Mouse (Mus musculus) thymus, postnatal 10 days (tissue): ENCODE measurements around the gene Ildr2.

Experiments
- DNase-seq, 2 experiments: peaks; one replicate each; pipeline ENCODE4 v3.0.0; 2021; ENCODE audit warnings: low spot score in 2 of 2

The Ildr2 gene

GRCm38 (mm10) chr1:166284390-166284789, 30.5 kb downstream of the Ildr2 start:
- DNase-seq: no peak

DNA sequence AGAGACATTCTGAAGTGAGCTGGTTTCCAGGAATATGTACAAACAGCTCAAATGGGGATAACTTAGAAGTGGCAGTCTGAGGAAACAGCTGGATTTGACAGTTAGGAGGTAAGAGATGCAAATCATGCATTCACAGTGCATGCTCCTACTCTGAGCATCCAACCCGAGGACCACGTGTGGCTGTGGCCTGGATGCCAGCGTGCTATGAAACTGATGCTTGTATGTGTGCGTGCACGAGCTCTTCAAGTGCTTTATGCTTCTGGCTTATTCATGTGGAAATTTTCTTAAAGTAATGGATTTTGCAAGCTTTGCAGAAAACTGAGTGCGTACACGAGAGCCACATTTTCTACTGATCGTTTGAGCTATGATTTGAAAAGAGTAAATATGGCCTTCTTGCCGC, 32.3 kb downstream of the Ildr2 start:
- no peak for DNase-seq

DNA sequence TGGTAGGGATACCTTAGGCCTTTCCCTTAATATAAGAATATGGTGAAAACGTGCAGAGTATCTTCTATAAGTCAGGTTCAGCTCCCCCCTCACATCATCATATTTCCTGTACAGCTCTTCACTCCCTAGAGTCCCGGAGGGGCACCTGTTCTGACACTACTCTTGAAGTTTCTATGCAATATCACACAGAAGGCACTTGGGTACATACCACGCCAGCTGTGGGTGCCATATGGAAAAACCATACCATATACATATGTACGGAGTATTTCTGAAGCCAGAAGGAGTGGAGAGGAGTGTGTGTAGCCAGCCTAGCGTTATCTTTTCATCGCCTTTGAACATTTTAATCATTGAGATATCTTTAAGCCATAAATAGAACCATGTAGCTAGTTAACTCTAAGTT, 36.6 kb downstream of the Ildr2 start:
- DNase-seq: no peak

- no peak for DNase-seq
Measured at GRCm38 (mm10) chr1:166293086-166293485, 39.1 kb downstream of the Ildr2 start.

DNA sequence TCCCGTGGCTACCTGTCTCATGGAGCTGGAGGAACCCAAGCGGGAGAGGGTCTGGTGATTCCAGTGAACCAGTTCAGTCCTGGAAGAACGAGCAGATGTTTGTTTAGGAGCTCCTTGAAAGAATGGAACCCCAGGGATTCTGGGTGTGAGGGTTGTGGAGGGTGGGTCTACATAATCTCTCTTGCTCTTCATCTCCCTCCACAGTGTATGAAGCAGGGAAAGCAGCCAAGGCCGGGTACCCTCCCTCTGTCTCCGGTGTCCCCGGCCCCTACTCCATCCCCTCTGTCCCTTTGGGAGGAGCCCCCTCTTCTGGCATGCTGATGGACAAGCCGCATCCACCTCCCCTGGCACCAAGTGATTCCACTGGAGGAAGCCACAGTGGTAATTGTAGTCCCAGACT, 41.6 kb downstream of the Ildr2 start:
- no peak for DNase-seq

- DNase-seq: no peak
Measured at GRCm38 (mm10) chr1:166296371-166296770, 42.4 kb downstream of the Ildr2 start.

DNA sequence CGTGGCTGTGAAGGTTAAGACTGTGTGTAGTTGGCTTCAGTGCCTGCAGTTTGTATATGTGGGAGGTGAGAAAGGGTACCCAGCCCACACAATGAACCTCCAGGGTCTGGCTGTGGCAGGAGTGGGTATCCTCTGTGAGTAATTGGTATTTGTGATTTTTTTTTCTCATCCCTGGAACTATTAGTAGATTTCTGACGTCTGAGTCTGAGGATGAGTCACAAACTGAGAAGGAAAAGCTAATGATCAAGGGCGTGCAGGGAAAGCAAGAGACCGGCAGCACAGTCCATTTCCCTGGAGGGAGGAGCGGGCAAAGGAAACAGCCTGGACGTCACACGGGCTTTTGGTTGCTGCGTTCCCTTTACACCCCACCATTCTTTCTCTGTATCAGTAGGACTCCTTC, 43.0 kb downstream of the Ildr2 start:
- no peak for DNase-seq

- no peak for DNase-seq
Measured at GRCm38 (mm10) chr1:166297499-166298111, 43.7 kb downstream of the Ildr2 start.

DNA sequence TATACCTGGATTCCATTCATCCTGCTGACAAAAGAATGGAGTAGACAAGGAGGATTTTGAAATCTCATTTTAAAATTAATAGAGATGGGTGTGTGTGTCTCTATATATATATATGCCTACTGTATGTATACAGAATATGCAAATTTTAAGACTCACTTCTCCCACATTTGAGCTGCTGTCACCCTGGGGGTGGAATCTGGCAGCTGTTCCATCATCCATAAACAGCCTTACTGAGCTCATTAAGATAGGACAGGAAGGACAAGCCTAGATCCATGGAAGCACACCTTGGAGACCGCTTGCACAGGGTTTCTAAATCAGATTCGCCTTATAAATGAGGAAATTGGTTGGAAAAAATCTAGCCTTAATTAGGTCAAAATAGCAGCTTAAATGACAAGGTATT, 44.9 kb downstream of the Ildr2 start:
- DNase-seq: no peak

DNA sequence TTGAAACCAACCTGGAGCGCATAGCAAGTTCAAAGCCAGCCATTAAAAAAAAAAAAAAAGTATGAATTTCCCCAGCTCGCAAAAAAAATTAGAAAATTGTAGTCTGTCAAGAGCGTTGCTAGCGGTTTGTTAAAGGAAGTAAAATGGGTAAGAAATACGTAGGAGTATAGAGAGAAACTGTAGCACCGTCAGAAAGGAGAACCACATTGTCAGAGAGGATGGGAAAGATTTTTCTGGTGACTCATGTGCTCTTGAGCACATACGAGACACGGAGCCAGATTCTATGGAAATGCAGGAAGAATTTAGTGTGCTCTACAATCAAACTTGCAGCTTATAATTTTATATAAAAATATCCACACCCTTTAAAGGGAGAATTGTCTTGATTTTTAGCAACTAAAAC, 45.9 kb downstream of the Ildr2 start:
- DNase-seq: no peak

GRCm38 (mm10) chr1:166300526-166300925, 46.6 kb downstream of the Ildr2 start:
- DNase-seq: no peak

GRCm38 (mm10) chr1:166304352-166305240, 50.7 kb downstream of the Ildr2 start:
- no peak for DNase-seq

GRCm38 (mm10) chr1:166308471-166308850, 54.5 kb downstream of the Ildr2 start:
- DNase-seq: no peak

DNA sequence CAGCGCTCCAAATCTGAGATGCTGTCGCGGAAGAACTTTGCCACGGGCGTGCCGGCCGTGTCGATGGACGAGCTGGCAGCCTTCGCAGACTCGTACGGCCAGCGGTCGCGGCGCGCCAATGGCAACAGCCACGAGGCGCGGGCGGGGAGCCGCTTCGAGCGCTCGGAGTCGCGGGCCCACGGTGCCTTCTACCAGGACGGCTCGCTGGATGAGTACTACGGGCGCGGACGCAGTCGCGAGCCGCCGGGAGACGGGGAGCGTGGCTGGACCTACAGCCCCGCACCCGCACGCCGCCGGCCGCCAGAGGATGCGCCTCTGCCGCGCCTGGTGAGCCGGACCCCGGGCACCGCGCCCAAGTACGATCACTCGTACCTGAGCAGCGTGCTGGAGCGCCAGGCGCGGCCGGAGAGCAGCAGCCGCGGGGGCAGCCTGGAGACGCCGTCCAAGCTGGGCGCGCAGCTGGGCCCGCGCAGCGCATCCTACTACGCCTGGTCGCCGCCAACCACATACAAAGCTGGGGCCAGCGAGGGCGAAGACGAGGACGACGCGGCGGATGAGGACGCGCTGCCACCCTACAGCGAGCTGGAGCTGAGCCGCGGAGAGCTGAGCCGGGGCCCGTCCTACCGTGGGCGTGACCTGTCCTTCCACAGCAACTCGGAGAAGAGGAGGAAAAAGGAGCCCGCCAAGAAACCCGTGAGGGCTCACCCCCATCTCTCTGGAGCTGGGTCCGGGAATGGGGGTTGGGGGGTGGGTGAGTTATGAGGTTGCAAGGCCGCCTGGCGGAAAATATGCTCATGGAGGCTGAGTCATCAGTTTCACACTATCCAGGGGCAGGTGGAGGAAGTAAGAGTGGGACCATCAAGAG, 55.1 kb downstream of the Ildr2 start:
- no peak for DNase-seq

- DNase-seq: no peak
Measured at GRCm38 (mm10) chr1:166311151-166311550, 57.2 kb downstream of the Ildr2 start.

DNA sequence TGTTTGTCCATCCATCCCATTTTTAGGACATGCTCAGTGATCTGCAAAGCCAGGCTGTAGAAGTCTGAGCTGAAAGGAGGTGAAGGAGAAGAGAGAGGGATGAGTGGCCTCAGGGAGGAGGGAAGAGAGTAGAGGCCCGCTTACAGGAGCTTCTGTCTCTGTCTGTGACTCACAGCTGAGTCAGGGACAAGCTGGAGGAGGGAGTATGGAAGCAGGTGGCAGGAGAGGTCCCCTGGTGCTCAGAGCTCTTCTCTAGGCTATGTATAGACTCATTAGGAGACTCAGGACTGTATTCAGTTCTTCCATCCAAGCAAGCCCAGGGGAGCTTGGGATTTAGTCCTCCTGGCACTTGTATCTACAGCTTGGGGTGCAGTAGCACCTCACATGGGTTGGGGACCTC, 59.7 kb downstream of the Ildr2 start:
- no peak for DNase-seq

DNA sequence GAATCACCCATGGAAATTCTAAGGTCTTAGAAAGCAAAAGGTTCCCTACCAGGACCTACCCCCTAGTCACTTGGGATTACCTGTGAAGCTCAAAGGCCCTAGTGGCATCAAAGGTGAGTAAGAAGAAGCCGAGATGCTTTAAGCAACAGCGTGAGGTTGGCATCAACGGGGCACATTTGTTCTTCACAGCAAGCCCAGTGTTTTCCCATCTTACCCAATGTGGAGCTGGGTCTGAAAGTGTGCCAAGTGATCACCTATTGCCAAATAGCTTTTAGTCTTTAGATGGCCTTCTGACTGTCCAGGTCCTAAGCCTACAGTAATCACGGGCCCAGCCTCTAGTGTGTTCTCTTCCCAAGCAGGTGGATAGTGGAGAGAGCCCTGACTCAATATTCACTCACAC, 61.8 kb downstream of the Ildr2 start:
- DNase-seq: no peak

GRCm38 (mm10) chr1:166319132-166319698, 65.3 kb downstream of the Ildr2 start:
- DNase-seq: peak in 1 of 2 experiments; percentile 18

DNA sequence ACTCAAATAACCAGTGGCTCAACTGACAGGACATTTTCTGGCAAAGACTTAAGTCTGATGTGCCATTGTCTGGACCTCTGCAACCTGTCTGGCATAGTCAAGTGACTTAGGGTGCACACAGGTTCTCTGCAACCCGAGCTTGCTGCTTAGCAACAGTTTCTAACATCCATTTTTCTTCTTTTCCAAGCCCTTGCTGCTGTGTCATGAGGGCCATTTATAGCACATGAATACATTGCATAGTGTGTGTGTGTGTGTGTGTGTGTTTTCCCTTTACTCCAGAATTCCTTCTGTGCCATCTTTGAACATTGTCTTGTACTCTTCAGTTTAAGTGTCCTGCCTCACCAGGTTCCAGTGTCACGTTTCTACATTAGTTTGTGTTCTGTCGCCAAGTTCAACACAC, 72.5 kb downstream of the Ildr2 start:
- no peak for DNase-seq

DNA sequence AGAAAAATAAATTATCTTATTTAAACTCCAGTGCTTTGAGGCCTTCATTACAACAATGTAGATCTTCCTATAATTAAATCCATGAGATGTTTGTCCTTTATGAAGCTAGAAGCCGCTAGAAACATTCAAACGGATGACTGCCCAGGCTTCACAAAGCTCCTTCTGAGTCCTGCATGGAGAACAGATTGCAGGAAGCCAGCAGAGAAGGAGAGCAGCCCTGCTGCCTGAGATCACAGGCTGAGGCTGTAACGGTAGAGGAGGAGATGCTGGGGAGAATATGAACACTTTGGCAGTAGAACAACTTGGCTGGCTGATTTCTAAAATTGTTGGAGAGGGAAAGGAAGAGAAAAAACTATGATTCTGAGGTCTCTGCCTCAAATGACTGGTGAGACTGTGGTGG, 76.8 kb downstream of the Ildr2 start:
- DNase-seq: no peak

- DNase-seq: no peak
Measured at GRCm38 (mm10) chr1:166339110-166339509, 85.2 kb downstream of the Ildr2 start.

GRCm38 (mm10) chr1:166342060-166342459, 88.1 kb downstream of the Ildr2 start:
- no peak for DNase-seq
